ENCODE assay signal across 8 mouse cellular contexts in genomic region chr1:178320038-178320722, GRCm38 (mm10).
DNase-seq lines count a peak whose midpoint lies in the region.

No protein-coding gene starts in this region.

- peak; percentile 12 for DNase-seq in kidney, postnatal 14 days
- no peak for DNase-seq in kidney, postnatal 36 days
- peak; percentile 57 for DNase-seq in embryo, embryonic 10.5 days (ENCODE audit: low spot score)
- peak; percentile 48 for DNase-seq in induced T-regulatory cell, adult 2 months (ENCODE audit: low read depth)
- peak; percentile 31 for DNase-seq in neural tube, embryonic 10.5 days (ENCODE audit: extremely low spot score, low spot score)
- no peak for DNase-seq in thymus, postnatal 25 days
- DNase-seq in thymus, postnatal 10 days (ENCODE audit: low spot score in 2 of 2) = no peak
- no peak for DNase-seq in spleen, adult 18-20 months

Comparison
In these comparisons a context has a peak if more than half of its experiments do, and no peak if none do; other contexts are left out.
1. DNase-seq: peak in kidney, postnatal 14 days (single experiment), embryo, embryonic 10.5 days (single experiment), induced T-regulatory cell, adult 2 months (single experiment) and neural tube, embryonic 10.5 days (single experiment); none in kidney, postnatal 36 days (0 of 2), thymus, postnatal 25 days (single experiment), thymus, postnatal 10 days (0 of 2) and spleen, adult 18-20 months (0 of 2).